Mouse (Mus musculus) kidney, postnatal 14 days (tissue): ENCODE measurements around the gene Elp6.

Source experiments
- DNase-seq: peaks from one replicate; pipeline ENCODE4 v3.0.0; 2022; ENCODE audit warnings: mixed read lengths

The Elp6 gene

GRCm38 (mm10) chr9:110304969-110305651 is at the start of gene Elp6:
TSS of gene Elp6 (plus strand) at chr9:110305173.
- DNase-seq = peak; percentile 94

GRCm38 (mm10) chr9:110255407-110256019 is 49.5 kb upstream of the Elp6 start:
- no peak for DNase-seq

- DNase-seq = no peak
Measured at GRCm38 (mm10) chr9:110258646-110259045, 46.3 kb upstream of the Elp6 start.

GRCm38 (mm10) chr9:110259118-110259517 is 45.9 kb upstream of the Elp6 start:
- no peak for DNase-seq

GRCm38 (mm10) chr9:110263181-110263580 is 41.8 kb upstream of the Elp6 start:
- DNase-seq = no peak

- no peak for DNase-seq
Measured at GRCm38 (mm10) chr9:110264991-110265390, 40.0 kb upstream of the Elp6 start.

GRCm38 (mm10) chr9:110268416-110268815 is 36.6 kb upstream of the Elp6 start:
- DNase-seq = no peak

- no peak for DNase-seq
Measured at GRCm38 (mm10) chr9:110272330-110272729, 32.6 kb upstream of the Elp6 start.

GRCm38 (mm10) chr9:110273507-110273906 is 31.5 kb upstream of the Elp6 start:
- DNase-seq = no peak

- no peak for DNase-seq
Measured at GRCm38 (mm10) chr9:110275882-110276281, 29.1 kb upstream of the Elp6 start.

GRCm38 (mm10) chr9:110277431-110277881 is 27.5 kb upstream of the Elp6 start:
- DNase-seq = peak; percentile 13

GRCm38 (mm10) chr9:110284075-110284697 is 20.8 kb upstream of the Elp6 start:
- no peak for DNase-seq

GRCm38 (mm10) chr9:110287321-110287924 is 17.6 kb upstream of the Elp6 start:
- DNase-seq = no peak

GRCm38 (mm10) chr9:110293254-110293718 is 11.7 kb upstream of the Elp6 start:
- no peak for DNase-seq

GRCm38 (mm10) chr9:110293873-110294415 is 11.0 kb upstream of the Elp6 start:
- DNase-seq = no peak

GRCm38 (mm10) chr9:110294786-110295185 is 10.2 kb upstream of the Elp6 start:
- no peak for DNase-seq

- peak; percentile 86 for DNase-seq
Measured at GRCm38 (mm10) chr9:110296867-110297627, 7.9 kb upstream of the Elp6 start.

GRCm38 (mm10) chr9:110304516-110304915 is 457 bp upstream of the Elp6 start:
- no peak for DNase-seq

GRCm38 (mm10) chr9:110306371-110306770 is 1.4 kb downstream of the Elp6 start:
- DNase-seq = no peak

GRCm38 (mm10) chr9:110314706-110315105 is 9.7 kb downstream of the Elp6 start:
- DNase-seq = no peak

- no peak for DNase-seq
Measured at GRCm38 (mm10) chr9:110315410-110315809, 10.4 kb downstream of the Elp6 start.

GRCm38 (mm10) chr9:110315904-110316303 is 10.9 kb downstream of the Elp6 start:
- DNase-seq = no peak
